Comparison of ENCODE assay signal across 21 mouse cellular contexts in genomic region chr17:88398090-88398489, GRCm38 (mm10).
"Had no signal": no experiment of that assay in that cellular context is flagged by ENCODE, and none has a peak within 500 bp of the region (broad histone marks: within the 10 kb centered on the region; RNA-seq: fewer than 3 reads in every experiment).

No protein-coding gene starts in this region.

- DNase-seq: kidney, adult 18-20 months; kidney, postnatal 4 days; liver; liver, embryonic 13.5 days; lung, adult 2 months; lung, postnatal 14 days; lung, postnatal 4 days; midbrain, embryonic 14.5 days; right cerebral cortex, adult 18-20 months; right cerebral cortex, postnatal 14 days; right cerebral cortex, postnatal 4 days; spleen, adult 18-20 months; thymus, adult 18-20 months; thymus, postnatal 36 days had no signal

- H3K27me3 ChIP-seq: neural tube, embryonic 15.5 days; stomach, embryonic 15.5 days had no signal

- ATAC-seq: inflammation-experienced regulatory T-cells, adult 6 months had no signal

- H3K9me3 ChIP-seq: limb, embryonic 13.5 days; liver, embryonic 13.5 days; neural tube, embryonic 12.5 days; neural tube, embryonic 15.5 days; stomach, embryonic 15.5 days had no signal

- H3K9ac ChIP-seq: limb, embryonic 13.5 days; liver, embryonic 13.5 days; neural tube, embryonic 12.5 days; neural tube, embryonic 15.5 days; stomach, embryonic 15.5 days had no signal

- H3K4me3 ChIP-seq: limb, embryonic 13.5 days; liver, embryonic 13.5 days; neural tube, embryonic 12.5 days; neural tube, embryonic 15.5 days; stomach, embryonic 15.5 days had no signal

- H3K4me1 ChIP-seq: limb, embryonic 13.5 days; liver, embryonic 13.5 days; stomach, embryonic 15.5 days had no signal

- H3K27ac ChIP-seq: kidney, postnatal 0 days; limb, embryonic 13.5 days; liver, embryonic 13.5 days; neural tube, embryonic 12.5 days; neural tube, embryonic 15.5 days; stomach, embryonic 15.5 days had no signal

- H3K36me3 ChIP-seq: limb, embryonic 13.5 days; liver, embryonic 13.5 days; neural tube, embryonic 12.5 days; neural tube, embryonic 15.5 days; stomach, embryonic 15.5 days had no signal

- H3K4me2 ChIP-seq: limb, embryonic 13.5 days; liver, embryonic 13.5 days; midbrain, embryonic 11.5 days; neural tube, embryonic 12.5 days; neural tube, embryonic 15.5 days; stomach, embryonic 15.5 days had no signal
